Mouse (Mus musculus): ENCODE measurements at regions not wholly inside any gene's neighbourhood (a gene's known extent, or its start where the extent isn't known, plus 50 kb on each side); places are given as distances from the start of the nearest gene placed in this dataset.

- no peak for DNase-seq (ENCODE audit: low spot score)
Observed at GRCm38 (mm10) chr8:47615061-47615460, 60.3 kb downstream of the Ing2 start.

GRCm38 (mm10) chr8:47611773-47612433, 63.5 kb downstream of the Ing2 start:
- no peak for DNase-seq (ENCODE audit: low spot score)

- no peak for DNase-seq (ENCODE audit: low spot score)
Observed at GRCm38 (mm10) chr8:47609969-47610368, 65.4 kb downstream of the Ing2 start.

- peak; percentile 59 for DNase-seq (ENCODE audit: low spot score)
Observed at GRCm38 (mm10) chr8:47604198-47604835, 70.9 kb downstream of the Rwdd4a start.
